Mouse (Mus musculus): ENCODE data around the gene Nprl2.

DNA sequence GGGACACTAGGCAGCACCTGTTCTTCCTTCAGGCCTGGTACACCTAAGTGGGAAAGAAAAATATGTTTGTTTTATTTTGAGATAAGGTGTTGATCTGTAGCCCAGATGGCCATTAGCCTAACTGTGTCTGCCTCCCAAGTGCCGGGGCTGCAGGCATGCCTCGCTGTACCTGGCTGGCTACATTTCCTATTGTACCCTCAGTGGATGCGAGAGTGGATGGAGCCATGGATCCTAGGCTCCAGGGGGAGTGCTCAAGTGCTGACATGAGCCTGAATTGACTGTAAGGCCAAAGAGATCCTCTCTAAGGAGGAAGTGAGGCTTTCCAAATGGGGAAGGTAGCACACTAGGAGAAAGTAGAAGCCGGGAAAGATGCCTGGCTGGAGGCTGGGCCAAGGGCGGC, 5.9 kb downstream of the Nprl2 start:
- TF ChIP-seq POLR2A (IDR thresholded peaks at IDR 0.05; ENCODE audit: control insufficient read depth, extremely low read depth, insufficient read depth, low read length, poor library complexity) = no peak
- no peak for TF ChIP-seq CTCF (IDR thresholded peaks at IDR 0.05; ENCODE audit: borderline replicate concordance, control insufficient read depth, extremely low read depth, insufficient read depth, low read length, poor library complexity)
